Mouse (Mus musculus) ES-E14 (cell line): ENCODE measurements at regions not wholly inside any gene's neighbourhood (a gene's known extent, or its start where the extent isn't known, plus 50 kb on each side); places are given as distances from the start of the nearest gene placed in this dataset.

Experiments
- CHD2 ChIP-seq: IDR thresholded peaks from 2 replicates; pipeline ENCODE4 v1.6.1; 2014; ENCODE audit warnings: mild to moderate bottlenecking, low read depth, low read length, inconsistent platforms
- HCFC1 ChIP-seq: IDR thresholded peaks from 2 replicates; pipeline ENCODE4 v1.6.1; 2012; ENCODE audit warnings: low read length, inconsistent platforms, borderline replicate concordance; ENCODE audit not compliant: insufficient read depth
- MAFK ChIP-seq: IDR thresholded peaks from 2 replicates; pipeline ENCODE4 v1.6.1; 2014; ENCODE audit warnings: mild to moderate bottlenecking, low read depth, low read length, inconsistent platforms; ENCODE audit not compliant: insufficient read depth
- ZC3H11A ChIP-seq: IDR thresholded peaks from 2 replicates; pipeline ENCODE4 v1.6.1; 2012; ENCODE audit warnings: low read depth, mild to moderate bottlenecking, inconsistent platforms, low read length, borderline replicate concordance
- ZNF384 ChIP-seq: IDR thresholded peaks from 2 replicates; pipeline ENCODE4 v1.6.1; 2012; ENCODE audit warnings: low read depth, low read length, inconsistent platforms

DNA sequence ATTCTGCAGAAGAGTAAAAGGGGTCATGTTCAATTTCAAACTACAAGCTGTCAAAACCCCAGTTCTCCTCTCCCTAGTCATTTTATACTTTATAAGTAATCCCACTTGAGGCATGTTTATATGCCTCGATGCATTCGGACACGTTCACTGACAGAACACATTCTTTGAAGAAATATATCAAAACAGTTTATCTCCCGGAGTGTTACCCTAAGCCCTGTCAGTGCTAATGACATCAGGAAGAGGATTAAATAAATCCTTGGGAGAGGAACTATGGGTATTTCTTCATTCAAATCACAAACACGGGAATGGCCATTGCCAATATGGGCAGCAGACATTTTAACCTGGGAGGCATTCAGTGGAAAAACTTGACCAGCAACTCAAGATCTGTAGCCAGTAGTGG is 1208.1 kb upstream of the Adgrl2 start:
- TF ChIP-seq ZNF384 (no peak), ZC3H11A (no peak), MAFK (no peak), HCFC1 (no peak), CHD2 (no peak)
